Mouse (Mus musculus) embryonic fibroblast, embryonic 13.5 days (primary cell): ENCODE results near the gene Pard6b.

Experiments
- CTCF ChIP-seq: IDR thresholded peaks from 2 replicates; pipeline ENCODE4 v1.5.1; 2011; ENCODE audit warnings: mild to moderate bottlenecking, control low read depth, low read length, moderate library complexity, borderline replicate concordance; ENCODE audit not compliant: insufficient read depth
- POLR2A ChIP-seq: IDR thresholded peaks from 2 replicates; pipeline ENCODE4 v1.6.1; 2011; ENCODE audit warnings: low read depth, mild to moderate bottlenecking, control low read depth, low read length, moderate library complexity

- TF ChIP-seq CTCF = no peak
- peak; percentile 48 for TF ChIP-seq POLR2A
Observed at GRCm38 (mm10) chr2:168080431-168081246, at the start of gene Pard6b.
